Mouse (Mus musculus) ES-Bruce4 (cell line): ENCODE data around the gene Ubqln1. TPM values are rescaled to one million over a fixed set of nuclear protein-coding genes. Genes with fewer than 3 reads are reported as not detected.
A peak's percentile ranks its signal among the peaks of the same experiment; 100 is the strongest.

Source experiments
- H3K27ac ChIP-seq: 2 replicates; pipeline ENCODE4 v1.5.1; 2012; ENCODE audit warnings: low read length, inconsistent platforms; ENCODE audit not compliant: insufficient read depth
- H3K27me3 ChIP-seq: 2 replicates; pipeline ENCODE4 v1.6.1; 2012; ENCODE audit warnings: mild to moderate bottlenecking, low read length, inconsistent platforms; ENCODE audit not compliant: control insufficient read depth, poor library complexity, insufficient read depth, severe bottlenecking
- H3K36me3 ChIP-seq: 2 replicates; pipeline ENCODE4 v1.6.1; 2012; ENCODE audit warnings: inconsistent platforms, mild to moderate bottlenecking, low read length, moderate library complexity; ENCODE audit not compliant: control insufficient read depth, poor library complexity, insufficient read depth, severe bottlenecking
- H3K4me1 ChIP-seq: one replicate; pipeline ENCODE4 v1.8.1; 2011; ENCODE audit warnings: low read length; ENCODE audit not compliant: control insufficient read depth, insufficient read depth
- H3K4me3 ChIP-seq: 2 replicates; pipeline ENCODE4 v1.5.1; 2011; ENCODE audit warnings: low read depth, mild to moderate bottlenecking, low read length
- H3K9ac ChIP-seq: 2 replicates; pipeline ENCODE4 v1.6.1; 2012; ENCODE audit warnings: low read depth, mild to moderate bottlenecking, inconsistent platforms; ENCODE audit not compliant: poor library complexity, severe bottlenecking
- H3K9me3 ChIP-seq: replicated peaks from 2 replicates; pipeline ENCODE4 v1.6.1; 2012; ENCODE audit warnings: mild to moderate bottlenecking, low read length, inconsistent platforms; ENCODE audit not compliant: control insufficient read depth, poor library complexity, insufficient read depth, severe bottlenecking
- CTCF ChIP-seq: IDR thresholded peaks from one replicate; pipeline ENCODE4 v1.8.1; 2011; ENCODE audit warnings: low read depth, low read length
- EP300 ChIP-seq: IDR thresholded peaks from 2 replicates; pipeline ENCODE4 v1.6.1; 2011; ENCODE audit warnings: low read depth, low read length; ENCODE audit not compliant: insufficient read depth
- POLR2A ChIP-seq: IDR thresholded peaks from one replicate; pipeline ENCODE4 v1.8.1; 2011; ENCODE audit warnings: low read length; ENCODE audit not compliant: insufficient read depth
- polyA plus RNA-seq: library from polyadenylated mRNA; stranded (reverse); fragments of >200 nt; gene quantifications from 2 replicates; pipeline ENCODE4 v1.2.4, GENCODE M21; 2011; ENCODE audit warnings: low read depth; ENCODE audit not compliant: missing spikeins, insufficient read depth, insufficient read length

Gene Ubqln1
- polyA plus RNA-seq, 1 experiment: 182 TPM

- Histone ChIP-seq H3K36me3 (peaks cover 26% of the 10 kb centered on the region; the same call in 1 of the 2 replicates), H3K4me1 (no peaks in the 10 kb centered on the region), H3K4me3 (no peak overlapping the region), H3K27ac (no peak overlapping the region), H3K9ac (no peak overlapping the region), H3K9me3 (no peaks in the 10 kb centered on the region), H3K27me3 (no peaks in the 10 kb centered on the region)
- TF ChIP-seq POLR2A (no peak), EP300 (no peak), CTCF (no peak)
These were observed 39.3 kb downstream of the Ubqln1 start for GRCm38 (mm10) chr13:58176105-58176504.

GRCm38 (mm10) chr13:58168119-58168518, 47.3 kb downstream of the Ubqln1 start:
- Histone ChIP-seq H3K9me3 (no peaks in the 10 kb centered on the region), H3K27me3 (no peaks in the 10 kb centered on the region), H3K36me3 (no peaks in the 10 kb centered on the region), H3K27ac (no peak overlapping the region), H3K9ac (no peak overlapping the region), H3K4me1 (no peaks in the 10 kb centered on the region), H3K4me3 (no peak overlapping the region)
- TF ChIP-seq CTCF (no peak), POLR2A (no peak), EP300 (no peak)

GRCm38 (mm10) chr13:58163343-58163742, 52.1 kb downstream of the Ubqln1 start:
- Histone ChIP-seq H3K9me3 (no peaks in the 10 kb centered on the region), H3K36me3 (0 out of 2 replicates have a peak, but pooled peaks cover 4% of the 10 kb centered on the region), H3K27me3 (no peaks in the 10 kb centered on the region), H3K9ac (no peak overlapping the region; the same call in 1 of the 2 replicates), H3K4me3 (no peak overlapping the region), H3K4me1 (no peaks in the 10 kb centered on the region), H3K27ac (no peak overlapping the region)
- TF ChIP-seq POLR2A: no peak
- no peak for TF ChIP-seq CTCF
- no peak for TF ChIP-seq EP300

- no peak overlapping the region for H3K9ac ChIP-seq
- H3K27ac ChIP-seq: no peak overlapping the region
- no peak for TF ChIP-seq CTCF
- no peak for TF ChIP-seq EP300
- TF ChIP-seq POLR2A: no peak
- no peaks in the 10 kb centered on the region for H3K27me3 ChIP-seq
- no peaks in the 10 kb centered on the region for H3K4me1 ChIP-seq
- H3K36me3 ChIP-seq: 0 out of 2 replicates have a peak, but pooled peaks cover 4% of the 10 kb centered on the region
- H3K4me3 ChIP-seq: no peak overlapping the region
- H3K9me3 ChIP-seq: no peaks in the 10 kb centered on the region
These were observed 54.7 kb downstream of the Ubqln1 start for GRCm38 (mm10) chr13:58160761-58161160.

- Histone ChIP-seq H3K27ac (no peak overlapping the region), H3K27me3 (no peaks in the 10 kb centered on the region), H3K9ac (peak overlapping the region; percentile 60), H3K4me3 (peak overlapping the region; percentile 88), H3K36me3 (0 out of 2 replicates have a peak, but pooled peaks cover 4% of the 10 kb centered on the region), H3K9me3 (no peaks in the 10 kb centered on the region), H3K4me1 (no peaks in the 10 kb centered on the region)
- TF ChIP-seq EP300: no peak
- peak; percentile 93 for TF ChIP-seq CTCF
- no peak for TF ChIP-seq POLR2A
These were observed 57.1 kb downstream of the Ubqln1 start for GRCm38 (mm10) chr13:58158099-58158912.

- H3K9ac ChIP-seq: peak within 1 kb of the TSS; percentile 60
- H3K4me1 ChIP-seq: no peaks in the 10 kb centered on the region
- no peaks in the 10 kb centered on the region for H3K27me3 ChIP-seq
- no peak within 1 kb of the TSS for H3K27ac ChIP-seq
- peak within 1 kb of the TSS; percentile 88 for H3K4me3 ChIP-seq
- TF ChIP-seq EP300: no peak
- peak; percentile 54 for TF ChIP-seq POLR2A
- no peak for TF ChIP-seq CTCF
- 0 out of 2 replicates have a peak, but pooled peaks cover 4% of the 10 kb centered on the region for H3K36me3 ChIP-seq
- no peaks in the 10 kb centered on the region for H3K9me3 ChIP-seq
These were observed 57.9 kb downstream of the Ubqln1 start, which contains the start of gene Idnk for GRCm38 (mm10) chr13:58157447-58158098. Gene Idnk (plus strand): TSS chr13:58157649.
